In the genomic region with DNA sequence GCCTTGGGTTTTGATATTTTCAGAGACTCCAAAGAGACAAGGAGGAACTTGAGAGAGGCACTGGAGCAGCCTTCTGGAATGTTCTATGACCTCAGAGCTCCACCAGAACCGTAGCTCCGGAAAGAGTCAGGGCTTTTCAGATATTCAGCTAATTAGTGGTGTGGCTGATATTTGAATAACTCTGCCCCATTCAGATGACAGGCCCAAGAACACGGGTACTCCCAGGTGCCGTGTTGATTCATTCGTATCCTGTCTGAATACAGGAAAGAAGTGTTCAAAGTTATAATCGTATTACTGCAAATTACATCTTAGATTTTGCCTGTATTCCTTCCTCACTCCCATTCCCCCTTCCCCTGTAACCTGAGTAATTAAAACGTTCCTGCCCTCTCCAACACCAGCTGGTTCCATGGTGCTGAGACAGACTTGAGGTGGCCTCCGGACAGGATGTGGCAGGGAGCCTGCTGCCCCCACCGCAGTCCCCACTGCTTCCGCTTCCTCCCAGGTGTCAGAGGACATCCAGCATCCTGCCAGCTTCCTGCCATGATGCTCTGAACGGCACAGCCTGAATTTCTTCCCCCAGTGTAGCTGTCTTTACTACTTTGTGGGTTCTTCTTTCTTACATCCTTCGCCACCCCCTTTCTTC, we compare ENCODE assay signal across 8 mouse cellular contexts. TPM values are rescaled to one million over a fixed set of nuclear protein-coding genes. Genes with fewer than 3 reads are reported as not detected.
A peak's percentile ranks its signal among the peaks of the same experiment; 100 is the strongest.
DNase-seq lines count a peak whose midpoint lies in the region; ATAC-seq and TF ChIP-seq lines count a peak whose summit lies in the region.

No protein-coding gene starts in this region.

- peak; percentile 24 for DNase-seq in adrenal gland, adult 2 months
- no peak for DNase-seq in adrenal gland, adult 8-10 months
- DNase-seq in heart, postnatal 0 days (ENCODE audit: low spot score): no peak
- no peak for DNase-seq in liver, adult 2 months (ENCODE audit: extremely low read depth, low read depth, low spot score)
- peak; percentile 30 to 68 for DNase-seq in spleen, postnatal 10 days (ENCODE audit: low spot score in 2 of 2)
- no peak for DNase-seq in left cerebral cortex, postnatal 4 days
- no peak for DNase-seq in urinary bladder, postnatal 14 days (ENCODE audit: low spot score)
- no peak for DNase-seq in left cerebral cortex, postnatal 36 days (ENCODE audit: low spot score in 2 of 2)

- 53% methylated on average over 12 of the region's 12 CpGs for WGBS in heart, postnatal 0 days
- 59% methylated on average over 12 of the region's 12 CpGs for WGBS in liver, adult 2 months

- no peaks in the 10 kb centered on the region for H3K9me3 ChIP-seq in heart, postnatal 0 days (replicated peaks; ENCODE audit: control insufficient read depth, low read length)

- TF ChIP-seq POLR2A in liver, adult 2 months (IDR thresholded peaks at IDR 0.05; ENCODE audit: extremely low read depth, insufficient read depth, low read length): no peak

- 0 out of 2 replicates have a peak, but pooled peaks have one; percentile 44 for ATAC-seq in heart, postnatal 0 days (ENCODE audit: insufficient read depth, low read depth)

- H3K4me1 ChIP-seq in heart, postnatal 0 days (ENCODE audit: control insufficient read depth, insufficient read depth): no peaks in the 10 kb centered on the region
- H3K4me1 ChIP-seq in liver, adult 2 months (ENCODE audit: control insufficient read depth, insufficient read depth, low read length): peaks cover 6% of the 10 kb centered on the region

- H3K27ac ChIP-seq in heart, postnatal 0 days (ENCODE audit: low read depth): peak overlapping the region; percentile 64; the same call in 1 of the 2 replicates
- H3K27ac ChIP-seq in liver, adult 2 months (replicated peaks; ENCODE audit: insufficient read depth, low read depth, low read length): peak overlapping the region; percentile 87; the same call in 1 of the 2 replicates

- TF ChIP-seq CTCF in heart, postnatal 0 days (IDR thresholded peaks at IDR 0.05; ENCODE audit: low read depth): no peak
- no peak for TF ChIP-seq CTCF in liver, adult 2 months (IDR thresholded peaks at IDR 0.05; ENCODE audit: low read depth, low read length)

- no peaks in the 10 kb centered on the region for H3K27me3 ChIP-seq in heart, postnatal 0 days (ENCODE audit: control insufficient read depth, insufficient read depth, low read length)
- H3K27me3 ChIP-seq in liver, adult 2 months (ENCODE audit: control insufficient read depth, insufficient read depth, low read length): no peaks in the 10 kb centered on the region

- no peak overlapping the region for H3K9ac ChIP-seq in heart, postnatal 0 days (replicated peaks; ENCODE audit: low read depth, low read length)
- no peak overlapping the region for H3K9ac ChIP-seq in liver, adult 2 months (ENCODE audit: low read depth, low read length)

- no peaks in the 10 kb centered on the region for H3K79me2 ChIP-seq in liver, adult 2 months (ENCODE audit: control insufficient read depth, insufficient read depth, low read length)

- H3K4me3 ChIP-seq in heart, postnatal 0 days (ENCODE audit: low read depth, low read length): no peak overlapping the region
- no peak overlapping the region for H3K4me3 ChIP-seq in liver, adult 2 months (ENCODE audit: insufficient read depth, low read depth, low read length)

- no peak overlapping the region for H3K4me2 ChIP-seq in heart, postnatal 0 days (ENCODE audit: low read depth, low read length)

- intact Hi-C loops in left cerebral cortex, postnatal 4 days (cut with DNase I): no loop called here
- intact Hi-C loops in left cerebral cortex, postnatal 36 days (cut with DNase I): no loop called here

- no peak for TF ChIP-seq EP300 in heart, postnatal 0 days (IDR thresholded peaks at IDR 0.05; ENCODE audit: low read depth)

- peaks cover 16% of the 10 kb centered on the region; the same call in 1 of the 2 replicates for H3K36me3 ChIP-seq in heart, postnatal 0 days (replicated peaks; ENCODE audit: control insufficient read depth, insufficient read depth, low read length)
- H3K36me3 ChIP-seq in liver, adult 2 months (ENCODE audit: control insufficient read depth, insufficient read depth, low read length): no peaks in the 10 kb centered on the region

RNA-seq across cellular contexts. Expression of a gene that starts 36.8 kb away (rescaled TPM):
- 10 to 100 TPM; 18.7 TPM for total RNA-seq in adrenal gland, adult 2 months (2021)
- 3.8 and 5.0 TPM in 2 replicates for polyA plus RNA-seq in adrenal gland, adult 2 months (2012; rRNA removed)
- 10 to 100 TPM; 22.4 to 33.2 (median 27.2) TPM for total RNA-seq in adrenal gland, adult 8-10 months (2022)
- total RNA-seq in heart, postnatal 0 days (2014; rRNA removed; ENCODE audit: low replicate concordance): 9.0 and 21.7 TPM in 2 replicates
- polyA plus RNA-seq in heart, postnatal 0 days (2015; fragmentation: Nextera tagmentation; extraction: Ambion mirVana): 23.3 and 26.6 TPM in 2 replicates
- 11.2 and 11.9 TPM in 2 replicates for total RNA-seq in liver, adult 2 months (2014; rRNA removed)
- 2.6 and 5.4 TPM in 2 replicates for polyA plus RNA-seq in liver, adult 2 months (2012; rRNA removed)
- total RNA-seq in left cerebral cortex, postnatal 4 days (2021): 10 to 100 TPM; 31.8 to 33.9 TPM
- 10 to 100 TPM; 29.7 to 35.1 TPM for total RNA-seq in left cerebral cortex, postnatal 36 days (2021)

RNA-seq across cellular contexts. Expression of a gene that starts 37.4 kb away (rescaled TPM):
- 10 to 100 TPM; 51.9 to 76.2 TPM for total RNA-seq in adrenal gland, adult 2 months (2021)
- polyA plus RNA-seq in adrenal gland, adult 2 months (2012; rRNA removed): 54.2 and 66.7 TPM in 2 replicates
- 10 to 100 TPM; 45.1 to 53.4 (median 49.7) TPM for total RNA-seq in adrenal gland, adult 8-10 months (2022)
- total RNA-seq in heart, postnatal 0 days (2014; rRNA removed; ENCODE audit: low replicate concordance): 7.4 and 12.1 TPM in 2 replicates
- polyA plus RNA-seq in heart, postnatal 0 days (2015; fragmentation: Nextera tagmentation; extraction: Ambion mirVana): 6.5 TPM in 2 replicates
- 10.8 and 14.6 TPM in 2 replicates for total RNA-seq in liver, adult 2 months (2014; rRNA removed)
- 24.1 and 24.4 TPM in 2 replicates for polyA plus RNA-seq in liver, adult 2 months (2012; rRNA removed)
- total RNA-seq in left cerebral cortex, postnatal 4 days (2021): 10 to 100 TPM; 14.5 to 15.5 TPM
- 10 to 100 TPM; 12.4 to 13.8 TPM for total RNA-seq in left cerebral cortex, postnatal 36 days (2021)

RNA-seq across cellular contexts. Expression of a gene that starts 59.5 kb away (rescaled TPM):
- total RNA-seq in adrenal gland, adult 2 months (2021): not detected
- polyA plus RNA-seq in adrenal gland, adult 2 months (2012; rRNA removed): 0.06 and 0.10 TPM in 2 replicates
- under 1 TPM in 1 of 4 experiments, not detected in 3; 0.10 TPM for total RNA-seq in adrenal gland, adult 8-10 months (2022)
- 13.8 and 16.4 TPM in 2 replicates for total RNA-seq in heart, postnatal 0 days (2014; rRNA removed; ENCODE audit: low replicate concordance)
- polyA plus RNA-seq in heart, postnatal 0 days (2015; fragmentation: Nextera tagmentation; extraction: Ambion mirVana): 7.5 and 7.9 TPM in 2 replicates
- under 0.01 TPM in 1 of 2 replicates, not detected in the other for total RNA-seq in liver, adult 2 months (2014; rRNA removed)
- polyA plus RNA-seq in liver, adult 2 months (2012; rRNA removed): 0.06 and 0.09 TPM in 2 replicates
- under 1 TPM; 0.16 to 0.18 TPM for total RNA-seq in left cerebral cortex, postnatal 4 days (2021)
- total RNA-seq in left cerebral cortex, postnatal 36 days (2021): 1 to 10 TPM; 1.4 to 2.6 TPM

Comparison
In these comparisons a context has a peak if more than half of its experiments do, and no peak if none do; other contexts are left out.
1. DNase-seq: peak in adrenal gland, adult 2 months (single experiment) and spleen, postnatal 10 days (2 of 2); none in adrenal gland, adult 8-10 months (single experiment), heart, postnatal 0 days (single experiment), liver, adult 2 months (single experiment), left cerebral cortex, postnatal 4 days (single experiment), urinary bladder, postnatal 14 days (single experiment) and left cerebral cortex, postnatal 36 days (0 of 2).